Mouse (Mus musculus): ENCODE data around the gene Olfr93. TPM values are rescaled to one million over a fixed set of nuclear protein-coding genes. Genes with fewer than 3 reads are reported as not detected.

Gene Olfr93
- not detected for polyA plus RNA-seq (2017; shearing (Covaris generic))

GRCm38 (mm10) chr17:37161394-37161793, at the start of gene Olfr93:
Gene Olfr93 (minus strand): TSS chr17:37161494.

GRCm38 (mm10) chr17:37200894-37201293, 39.6 kb upstream of the Olfr93 start, which contains the start of gene Olfr94:
Gene Olfr94 (minus strand): TSS chr17:37200994.

GRCm38 (mm10) chr17:37193656-37194055, 32.4 kb upstream of the Olfr93 start, which contains the start of gene Ubd:
Gene Ubd (plus strand): TSS chr17:37193892.

GRCm38 (mm10) chr17:37119988-37120387, 41.3 kb downstream of the Olfr93 start, which contains the start of gene Olfr92:
Gene Olfr92 (minus strand): TSS chr17:37120088.

GRCm38 (mm10) chr17:37098178-37098577, 63.1 kb downstream of the Olfr93 start, which contains the start of gene Olfr91:
Gene Olfr91 (minus strand): TSS chr17:37098278.

Other genes with a start within 250 kb of the Olfr93 start
- gene Rnf39, start 218.6 kb downstream of the Olfr93 start, polyA plus RNA-seq (2017; shearing (Covaris generic)): 2.3 TPM
- 312 TPM for gene Ppp1r11, start 209.8 kb downstream of the Olfr93 start, polyA plus RNA-seq (2017; shearing (Covaris generic))
- gene Znrd1, start 202.9 kb downstream of the Olfr93 start, polyA plus RNA-seq (2017; shearing (Covaris generic)): 146 TPM
- 2.4 TPM for gene Znrd1as, start 202.9 kb downstream of the Olfr93 start, polyA plus RNA-seq (2017; shearing (Covaris generic))
- not detected for gene 2410137M14Rik, start 180.3 kb downstream of the Olfr93 start, polyA plus RNA-seq (2017; shearing (Covaris generic))
- 0.21 TPM for gene H2-M5, start 172.0 kb downstream of the Olfr93 start, polyA plus RNA-seq (2017; shearing (Covaris generic))
- gene Zfp57, start 160.3 kb downstream of the Olfr93 start, polyA plus RNA-seq (2017; shearing (Covaris generic)): not detected
- not detected for gene Mog, start 138.1 kb downstream of the Olfr93 start, polyA plus RNA-seq (2017; shearing (Covaris generic))
- gene Gabbr1, start 115.5 kb downstream of the Olfr93 start, polyA plus RNA-seq (2017; shearing (Covaris generic)): 12.6 TPM
- 0.17 TPM for gene Olfr90, start 73.0 kb downstream of the Olfr93 start, polyA plus RNA-seq (2017; shearing (Covaris generic))
- not detected for gene Olfr91, start 63.2 kb downstream of the Olfr93 start, polyA plus RNA-seq (2017; shearing (Covaris generic))
- not detected for gene Olfr92, start 41.4 kb downstream of the Olfr93 start, polyA plus RNA-seq (2017; shearing (Covaris generic))
- not detected for gene Ubd, start 32.4 kb upstream of the Olfr93 start, polyA plus RNA-seq (2017; shearing (Covaris generic))
- not detected for gene Olfr94, start 39.5 kb upstream of the Olfr93 start, polyA plus RNA-seq (2017; shearing (Covaris generic))
- gene Olfr95, start 51.6 kb upstream of the Olfr93 start, polyA plus RNA-seq (2017; shearing (Covaris generic)): 0.07 TPM
- gene Olfr96, start 58.7 kb upstream of the Olfr93 start, polyA plus RNA-seq (2017; shearing (Covaris generic)): not detected
- not detected for gene Olfr97, start 75.8 kb upstream of the Olfr93 start, polyA plus RNA-seq (2017; shearing (Covaris generic))
- not detected for gene Olfr98, start 102.3 kb upstream of the Olfr93 start, polyA plus RNA-seq (2017; shearing (Covaris generic))
- 97.7 TPM for gene H2-M3, start 108.7 kb upstream of the Olfr93 start, polyA plus RNA-seq (2017; shearing (Covaris generic))
- gene Olfr99, start 122.0 kb upstream of the Olfr93 start, polyA plus RNA-seq (2017; shearing (Covaris generic)): 2.3 TPM
- not detected for gene Olfr101, start 142.8 kb upstream of the Olfr93 start, polyA plus RNA-seq (2017; shearing (Covaris generic))
- gene Olfr102, start 155.6 kb upstream of the Olfr93 start, polyA plus RNA-seq (2017; shearing (Covaris generic)): 0.40 TPM
- gene Olfr103, start 178.2 kb upstream of the Olfr93 start, polyA plus RNA-seq (2017; shearing (Covaris generic)): not detected
- not detected for gene Olfr104-ps, start 198.1 kb upstream of the Olfr93 start, polyA plus RNA-seq (2017; shearing (Covaris generic))
- gene Olfr105-ps, start 217.5 kb upstream of the Olfr93 start, polyA plus RNA-seq (2017; shearing (Covaris generic)): not detected
- gene Olfr106-ps, start 228.9 kb upstream of the Olfr93 start, polyA plus RNA-seq (2017; shearing (Covaris generic)): not detected
- not detected for gene Olfr107, start 237.7 kb upstream of the Olfr93 start, polyA plus RNA-seq (2017; shearing (Covaris generic))